Mouse (Mus musculus) embryonic facial prominence, embryonic 15.5 days (tissue): Measurements from ENCODE around the gene Ube2h. TPM values are rescaled to one million over a fixed set of nuclear protein-coding genes. Genes with fewer than 3 reads are reported as not detected.
A peak's percentile ranks its signal among the peaks of the same experiment; 100 is the strongest.
"Not testable (repeated sequence)": the region's sequence is repeated elsewhere in the genome, so short reads cannot be mapped to it uniquely, and the experiment has no call there.

Experiments
- ATAC-seq: fragments of 200-750 bp; cut with Nextera tagmentation; 2 replicates; pipeline ENCODE4 v1.8.0; 2017; ENCODE audit warnings: low read depth, moderate TSS enrichment; ENCODE audit not compliant: insufficient number of reproducible peaks, low FRiP score, low TSS enrichment
- H3K27ac ChIP-seq: fragments of 300-500 bp; sonication (generic); replicated peaks from 2 replicates; pipeline ENCODE4 v1.5.1; 2015; ENCODE audit warnings: mild to moderate bottlenecking, inconsistent platforms
- H3K27me3 ChIP-seq: fragments of 300-500 bp; sonication (generic); 2 replicates; pipeline ENCODE4 v1.6.1; 2015; ENCODE audit warnings: inconsistent platforms
- H3K36me3 ChIP-seq: fragments of 300-500 bp; sonication (generic); 2 replicates; pipeline ENCODE4 v1.6.1; 2015; ENCODE audit warnings: mild to moderate bottlenecking, inconsistent platforms
- H3K4me1 ChIP-seq: fragments of 300-500 bp; sonication (generic); 2 replicates; pipeline ENCODE4 v1.6.1; 2015; ENCODE audit warnings: inconsistent platforms
- H3K4me2 ChIP-seq: fragments of 300-500 bp; sonication (generic); replicated peaks from 2 replicates; pipeline ENCODE4 v1.6.1; 2015; ENCODE audit warnings: mild to moderate bottlenecking, inconsistent platforms
- H3K4me3 ChIP-seq: fragments of 300-500 bp; sonication (generic); replicated peaks from 2 replicates; pipeline ENCODE4 v1.5.1; 2015; ENCODE audit warnings: mild to moderate bottlenecking, inconsistent platforms
- H3K9ac ChIP-seq: fragments of 300-500 bp; sonication (generic); 2 replicates; pipeline ENCODE4 v1.6.1; 2015; ENCODE audit warnings: inconsistent platforms
- H3K9me3 ChIP-seq: fragments of 300-500 bp; sonication (generic); replicated peaks from 2 replicates; pipeline ENCODE4 v1.6.1; 2016; ENCODE audit warnings: inconsistent platforms
- WGBS: fragments of 180-500 bp; shearing (Covaris S2); methylation state at CpG from one replicate; pipeline ENCODE4 v1.1.7; 2015; 5-methylcytosine and 5-hydroxymethylcytosine counted together
- polyA plus RNA-seq: library from polyadenylated mRNA; unstranded; fragments of >200 nt; fragmentation: Nextera tagmentation; extraction: Ambion mirVana; gene quantifications from 2 replicates; pipeline ENCODE4 v1.2.1, GENCODE M21; 2015

The Ube2h gene
- polyA plus RNA-seq, 1 experiment from 2014 or later = 46.6 TPM

DNA sequence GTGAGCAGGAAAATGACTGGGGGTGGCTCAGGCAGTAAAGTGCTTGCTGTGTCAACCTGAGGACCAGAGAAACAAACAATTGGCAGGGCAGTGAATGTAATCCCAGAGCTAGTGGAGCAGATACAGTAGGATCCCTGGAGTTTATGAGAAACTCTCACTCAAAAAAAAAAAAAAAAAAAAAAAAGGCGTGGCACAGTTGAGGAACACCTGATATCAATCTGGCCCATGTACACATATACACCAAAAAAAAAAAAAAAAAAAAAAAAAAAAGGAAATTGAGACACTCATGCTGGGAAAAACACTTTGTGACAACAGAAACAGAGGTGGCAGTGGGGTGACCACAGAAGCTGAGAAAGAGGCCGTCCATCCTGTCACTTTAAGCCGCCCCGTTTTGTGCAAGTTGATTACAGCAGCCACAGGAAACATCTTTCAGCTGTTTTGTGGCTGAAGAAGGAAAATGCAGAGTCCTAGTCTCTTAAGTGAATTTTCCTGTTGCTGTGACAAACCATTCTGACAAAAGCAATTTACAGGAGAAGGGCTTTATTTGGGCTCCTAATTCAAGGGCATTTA lies 21.7 kb upstream of the Ube2h start:
- 60% methylated on average over 4 of the region's 4 CpGs for WGBS
- Histone ChIP-seq H3K9ac (no peak overlapping the region), H3K4me3 (no peak overlapping the region), H3K27ac (no peak overlapping the region), H3K27me3 (no peaks in the 10 kb centered on the region), H3K4me2 (no peak overlapping the region), H3K36me3 (no peaks in the 10 kb centered on the region), H3K4me1 (0 out of 2 replicates have a peak, but pooled peaks cover under 1% of the 10 kb centered on the region), H3K9me3 (no peaks in the 10 kb centered on the region)
- no peak for ATAC-seq

DNA sequence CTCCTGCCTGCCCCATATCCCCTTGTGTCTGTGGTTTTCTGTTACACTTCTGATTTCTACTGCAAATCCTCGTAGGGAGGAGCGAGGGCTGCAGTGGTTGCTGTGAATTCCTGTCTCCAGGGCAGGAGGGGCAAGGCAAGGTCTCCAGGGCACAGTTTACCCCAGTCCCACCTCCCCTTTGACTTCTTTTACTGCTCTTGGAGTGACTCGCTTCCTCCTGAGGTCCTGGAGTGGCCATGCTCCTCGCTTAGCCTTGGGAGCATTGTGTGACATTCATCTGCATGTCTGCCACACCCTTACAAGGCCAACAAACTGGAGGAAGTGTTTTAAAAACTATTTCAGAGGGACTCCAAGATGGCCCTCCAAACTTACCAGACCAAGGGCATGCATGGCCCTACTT lies 16.7 kb upstream of the Ube2h start:
- Histone ChIP-seq H3K4me3 (no peak overlapping the region), H3K27me3 (no peaks in the 10 kb centered on the region), H3K36me3 (no peaks in the 10 kb centered on the region), H3K4me1 (0 out of 2 replicates have a peak, but pooled peaks cover 7% of the 10 kb centered on the region), H3K9ac (no peak overlapping the region), H3K4me2 (no peak overlapping the region), H3K9me3 (no peaks in the 10 kb centered on the region), H3K27ac (no peak overlapping the region)
- no peak for ATAC-seq
- WGBS = 26% methylated on average over 4 of the region's 4 CpGs

DNA sequence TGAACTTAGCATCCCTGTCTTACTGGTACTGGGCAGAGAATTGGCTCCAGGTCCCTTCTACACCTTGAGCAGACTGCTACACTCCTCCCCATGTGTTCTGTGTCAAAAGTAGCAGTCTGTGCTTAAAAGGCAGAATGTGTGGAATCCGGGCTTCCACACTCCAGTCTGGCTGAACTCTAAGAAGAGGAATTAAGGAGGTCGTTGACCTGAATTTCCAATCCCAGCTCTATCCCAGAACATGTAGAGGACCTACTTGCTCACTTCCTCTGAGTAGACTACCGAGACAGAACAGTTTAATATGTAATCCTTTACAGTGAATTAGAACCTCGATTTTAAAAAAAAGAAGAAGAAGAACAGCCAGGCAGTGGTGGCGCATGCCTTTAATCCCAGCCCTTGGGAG lies 14.9 kb upstream of the Ube2h start:
- Histone ChIP-seq H3K4me2 (no peak overlapping the region), H3K4me1 (0 out of 2 replicates have a peak, but pooled peaks cover 7% of the 10 kb centered on the region), H3K9me3 (no peaks in the 10 kb centered on the region), H3K27me3 (no peaks in the 10 kb centered on the region), H3K9ac (no peak overlapping the region), H3K36me3 (no peaks in the 10 kb centered on the region), H3K27ac (no peak overlapping the region), H3K4me3 (no peak overlapping the region)
- 73% methylated on average over 5 of the region's 5 CpGs for WGBS
- ATAC-seq = no peak

DNA sequence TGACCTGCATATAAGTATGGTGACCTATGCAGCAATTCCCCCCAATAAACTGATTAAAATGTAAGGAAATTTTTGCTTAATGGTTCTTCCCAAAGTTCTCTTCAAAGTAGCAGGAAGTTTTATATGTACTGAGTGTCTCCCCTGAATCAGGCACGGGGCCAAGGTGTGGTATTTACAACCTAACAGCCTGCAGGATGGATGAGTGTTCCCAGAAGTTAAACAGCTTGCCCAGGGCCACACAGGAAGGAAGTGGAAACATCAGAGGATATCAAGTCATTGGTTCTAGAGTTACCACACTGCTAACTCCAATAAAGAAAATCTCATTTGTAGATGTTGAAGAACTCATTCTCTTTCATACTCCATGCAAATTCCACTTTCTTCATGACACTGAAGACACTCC lies 7.7 kb upstream of the Ube2h start:
- WGBS = 64% methylated on average over 1 of the region's 1 CpGs
- H3K9me3 ChIP-seq = no peaks in the 10 kb centered on the region
- H3K27ac ChIP-seq = no peak overlapping the region
- no peak overlapping the region for H3K9ac ChIP-seq
- no peaks in the 10 kb centered on the region for H3K27me3 ChIP-seq
- H3K36me3 ChIP-seq = no peaks in the 10 kb centered on the region
- no peak for ATAC-seq
- H3K4me2 ChIP-seq = no peak overlapping the region
- no peak overlapping the region for H3K4me3 ChIP-seq
- 0 out of 2 replicates have a peak, but pooled peaks cover 5% of the 10 kb centered on the region for H3K4me1 ChIP-seq

DNA sequence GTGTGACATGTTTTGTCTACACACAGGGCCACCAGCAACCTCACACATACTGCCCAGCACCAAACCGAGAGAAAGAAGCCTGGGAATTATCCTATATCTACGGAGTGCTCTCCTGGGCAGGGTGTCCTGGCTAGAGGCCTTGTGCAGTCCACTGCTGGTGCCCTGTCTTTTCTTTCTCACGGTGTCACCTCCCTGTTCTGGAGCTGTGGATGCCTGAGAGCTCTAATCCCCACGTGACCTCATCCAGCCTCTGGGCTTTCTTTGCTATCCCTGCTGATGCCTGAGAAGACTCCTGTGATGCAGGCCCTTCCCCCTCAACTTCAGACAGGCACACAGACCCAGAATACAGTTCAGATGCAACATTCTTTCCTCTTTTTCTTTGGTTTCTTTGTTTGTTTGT lies 4.4 kb upstream of the Ube2h start:
- Histone ChIP-seq H3K9ac (no peak overlapping the region), H3K4me2 (no peak overlapping the region), H3K36me3 (no peaks in the 10 kb centered on the region), H3K4me3 (no peak overlapping the region), H3K27ac (no peak overlapping the region), H3K27me3 (no peaks in the 10 kb centered on the region), H3K4me1 (0 out of 2 replicates have a peak, but pooled peaks cover 5% of the 10 kb centered on the region), H3K9me3 (no peaks in the 10 kb centered on the region)
- WGBS = 40% methylated on average over 4 of the region's 4 CpGs
- no peak for ATAC-seq

DNA sequence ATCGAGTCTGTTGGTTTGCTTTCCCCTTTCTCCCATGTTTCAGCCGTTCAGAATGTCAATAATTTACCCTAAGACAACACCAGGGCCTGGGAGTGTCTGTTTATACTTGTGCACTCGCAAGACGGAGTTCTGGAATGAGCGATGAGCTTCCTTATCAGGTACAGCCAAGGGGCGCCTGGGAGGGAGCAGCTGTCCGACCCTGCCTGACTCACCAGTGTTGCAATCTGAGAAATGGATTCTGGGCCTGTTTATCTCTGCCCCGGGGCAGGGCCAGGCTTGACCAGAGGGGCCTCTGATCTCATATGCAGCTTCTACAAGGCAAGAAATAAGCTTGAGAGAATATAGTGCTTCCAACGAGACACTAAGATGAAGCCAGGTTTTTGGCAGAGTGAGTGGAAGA lies 3.4 kb upstream of the Ube2h start:
- ATAC-seq = no peak

DNA sequence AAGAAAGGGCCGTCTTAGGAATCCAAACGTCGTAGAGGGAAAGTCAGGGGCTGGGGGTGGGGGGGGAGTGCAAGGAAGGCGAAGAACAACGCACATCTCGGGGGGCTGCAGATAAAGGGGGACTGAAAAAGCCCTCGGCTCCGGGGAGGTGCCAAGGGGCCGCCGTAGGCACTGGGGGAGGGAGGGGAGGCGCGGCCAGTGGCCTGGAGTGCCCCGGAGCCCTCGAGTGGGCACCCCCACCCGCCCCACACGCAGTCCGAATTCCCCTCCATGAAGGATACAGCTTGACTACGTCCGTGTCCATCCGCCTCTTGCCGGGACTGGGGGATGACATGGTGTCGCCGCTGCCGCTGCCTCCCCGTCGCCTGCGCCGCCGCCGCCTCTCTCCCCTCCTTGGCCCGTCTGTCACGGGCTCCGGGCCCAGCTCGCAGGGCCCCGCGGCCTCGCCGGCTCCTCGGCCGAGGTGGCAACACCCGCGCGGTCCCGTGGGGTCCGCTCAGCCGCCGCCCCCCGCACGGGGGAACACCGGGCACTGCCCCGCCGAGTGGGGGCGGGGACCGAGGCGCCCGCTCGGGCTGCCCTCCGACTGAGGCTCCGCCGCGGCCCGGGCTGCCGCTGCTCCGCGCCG lies 454 bp downstream of the Ube2h start:
- Histone ChIP-seq H3K27ac (peak overlapping the region; percentile 94), H3K9ac (peak overlapping the region; percentile 81), H3K4me2 (peak overlapping the region; percentile 78), H3K4me3 (peak overlapping the region; percentile 70), H3K4me1 (peaks cover 32% of the 10 kb centered on the region)
- WGBS = 0% methylated on average over 58 of the region's 66 CpGs
- not testable (repeated sequence) for H3K27me3 ChIP-seq, H3K9me3 ChIP-seq, H3K36me3 ChIP-seq
- peak; percentile 74 for ATAC-seq

More for the DNA sequence above, 3.4 kb upstream of the Ube2h start:
- no peaks in the 10 kb centered on the region for H3K9me3 ChIP-seq
- H3K4me3 ChIP-seq = no peak overlapping the region
- WGBS = 49% methylated on average over 9 of the region's 9 CpGs
- H3K4me1 ChIP-seq = 0 out of 2 replicates have a peak, but pooled peaks cover 5% of the 10 kb centered on the region
- H3K27ac ChIP-seq = no peak overlapping the region
- H3K9ac ChIP-seq = no peak overlapping the region
- no peaks in the 10 kb centered on the region for H3K36me3 ChIP-seq
- no peak overlapping the region for H3K4me2 ChIP-seq
- no peaks in the 10 kb centered on the region for H3K27me3 ChIP-seq

DNA sequence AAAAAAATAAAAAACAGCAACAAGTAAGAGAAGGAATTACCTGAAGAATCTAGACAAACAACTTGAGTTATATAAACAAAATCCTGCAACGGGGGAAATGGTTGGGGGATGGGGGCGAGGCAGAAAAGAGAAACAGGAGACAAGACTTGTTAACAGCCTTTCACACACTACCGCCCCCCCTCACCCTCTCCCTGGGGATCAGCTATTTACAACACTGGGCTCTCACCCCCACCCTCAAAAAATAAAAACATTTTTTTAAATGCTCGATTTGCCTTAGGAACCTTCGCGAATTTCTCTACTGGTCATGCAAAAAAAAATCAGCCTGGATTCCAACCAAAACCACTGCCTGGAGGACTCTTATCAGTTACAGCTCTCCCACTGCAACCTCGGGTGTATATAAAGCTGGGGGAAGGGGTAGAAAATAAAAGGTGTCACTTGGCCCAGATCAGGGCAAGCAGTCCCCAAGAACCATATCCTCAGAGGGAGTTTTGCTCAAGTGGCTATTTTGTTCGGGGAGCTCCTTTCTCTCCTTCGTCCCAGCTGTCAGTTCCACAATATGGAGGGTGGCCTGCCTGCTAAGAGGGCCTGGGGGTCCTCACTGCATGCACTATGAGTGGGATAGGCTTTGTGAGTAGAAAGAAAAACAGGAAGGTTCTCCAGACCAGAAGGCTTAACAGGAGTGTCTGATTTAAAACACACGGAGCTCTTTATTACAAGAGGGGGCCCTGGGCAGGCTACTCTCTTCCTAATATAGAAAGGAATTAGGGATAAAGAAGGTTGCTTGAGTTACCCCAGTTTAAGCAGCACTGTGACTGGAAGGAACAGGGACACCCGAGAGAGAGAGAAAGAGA lies 1.3 kb downstream of the Ube2h start:
- Histone ChIP-seq H3K4me2 (peak overlapping the region; percentile 78), H3K9ac (peak overlapping the region; percentile 81), H3K4me3 (peak overlapping the region; percentile 70), H3K9me3 (no peaks in the 10 kb centered on the region), H3K27me3 (no peaks in the 10 kb centered on the region), H3K36me3 (0 out of 2 replicates have a peak, but pooled peaks cover 3% of the 10 kb centered on the region), H3K27ac (peak overlapping the region; percentile 94), H3K4me1 (peaks cover 32% of the 10 kb centered on the region)
- under 1% methylated on average over 11 of the region's 11 CpGs for WGBS
- no peak for ATAC-seq

DNA sequence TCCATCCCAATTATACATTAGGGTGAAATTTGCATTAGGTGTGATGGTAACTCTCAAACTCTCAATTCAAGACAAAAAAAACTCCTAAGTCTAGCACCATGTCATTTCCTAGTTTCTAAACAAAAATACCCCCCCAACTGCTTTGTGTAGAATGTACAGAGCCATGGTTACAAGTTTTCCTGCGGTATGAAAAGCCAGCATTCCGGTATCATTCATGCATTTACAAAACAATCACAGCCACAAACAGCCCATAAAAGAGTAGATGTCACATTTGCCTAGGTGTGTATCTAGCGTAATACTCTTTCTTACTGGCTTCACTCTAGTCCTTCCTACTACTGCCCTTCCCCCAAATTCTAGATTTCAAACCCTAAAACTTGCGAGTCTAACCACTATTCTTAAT lies 2.2 kb downstream of the Ube2h start:
- no peak for ATAC-seq
- H3K4me1 ChIP-seq = peaks cover 27% of the 10 kb centered on the region
- peak overlapping the region; percentile 85; the same call in 1 of the 2 replicates for H3K27ac ChIP-seq
- 6% methylated on average over 4 of the region's 4 CpGs for WGBS
- no peaks in the 10 kb centered on the region for H3K9me3 ChIP-seq
- peaks cover 7% of the 10 kb centered on the region; the same call in 1 of the 2 replicates for H3K36me3 ChIP-seq
- H3K4me2 ChIP-seq = peak overlapping the region; percentile 78
- H3K4me3 ChIP-seq = peak overlapping the region; percentile 70
- H3K27me3 ChIP-seq = no peaks in the 10 kb centered on the region
- 0 out of 2 replicates have a peak overlapping the region, but pooled peaks have one; percentile 18 for H3K9ac ChIP-seq

DNA sequence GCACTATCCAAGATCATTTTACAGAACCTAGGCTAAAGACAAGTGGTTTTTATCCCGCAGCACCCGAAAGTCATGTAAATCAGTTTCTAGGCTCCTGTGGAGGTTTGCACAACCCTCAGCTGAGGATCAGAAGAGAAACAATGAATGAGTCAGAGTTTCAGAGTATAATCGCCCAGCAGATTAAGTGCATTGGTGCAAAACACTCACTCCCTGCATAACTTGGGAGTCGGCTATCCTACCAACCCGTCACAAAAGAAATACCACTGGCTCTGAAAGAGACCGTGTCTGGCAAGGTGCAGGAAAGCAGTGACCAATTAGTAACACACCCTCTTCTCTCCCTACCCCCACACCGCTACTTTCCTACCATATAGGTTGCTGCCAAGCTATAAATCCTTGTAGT lies 3.4 kb downstream of the Ube2h start:
- Histone ChIP-seq H3K36me3 (peaks cover 8% of the 10 kb centered on the region; the same call in 1 of the 2 replicates), H3K4me2 (peak overlapping the region; percentile 78), H3K9me3 (no peaks in the 10 kb centered on the region), H3K9ac (peak overlapping the region; percentile 16; the same call in 1 of the 2 replicates), H3K4me1 (peaks cover 27% of the 10 kb centered on the region), H3K27me3 (no peaks in the 10 kb centered on the region), H3K27ac (peak overlapping the region; percentile 85), H3K4me3 (peak overlapping the region; percentile 70)
- ATAC-seq = no peak
- WGBS = 9% methylated on average over 7 of the region's 7 CpGs

DNA sequence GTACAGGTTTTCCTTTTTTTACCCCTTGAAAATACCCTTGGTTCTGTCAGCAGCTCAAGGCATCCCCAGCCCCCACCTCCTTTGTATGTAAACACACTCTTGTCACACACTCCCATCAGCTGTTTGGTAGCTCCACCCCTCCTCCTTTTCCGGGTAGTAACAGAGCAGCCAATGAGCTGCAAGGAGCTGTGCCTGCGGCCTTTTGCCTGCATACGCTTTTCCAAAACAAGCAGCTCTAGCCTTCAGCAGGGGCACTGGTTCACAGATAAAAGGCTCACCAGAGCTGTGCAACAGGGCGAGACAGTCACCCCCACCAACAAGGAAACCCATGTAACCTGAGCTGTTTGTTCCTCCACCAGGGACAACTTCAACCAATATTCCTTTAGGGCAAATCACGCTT lies 4.0 kb downstream of the Ube2h start:
- under 1% methylated on average over 5 of the region's 5 CpGs for WGBS
- H3K36me3 ChIP-seq = peaks cover 11% of the 10 kb centered on the region; the same call in 1 of the 2 replicates
- peak; percentile 61 for ATAC-seq
- peak overlapping the region; percentile 16; the same call in 1 of the 2 replicates for H3K9ac ChIP-seq
- no peaks in the 10 kb centered on the region for H3K9me3 ChIP-seq
- peak overlapping the region; percentile 70 for H3K4me3 ChIP-seq
- peak overlapping the region; percentile 78 for H3K4me2 ChIP-seq
- no peaks in the 10 kb centered on the region for H3K27me3 ChIP-seq
- peak overlapping the region; percentile 85 for H3K27ac ChIP-seq
- H3K4me1 ChIP-seq = peaks cover 27% of the 10 kb centered on the region
